Mouse (Mus musculus) C2C12 (cell line): ENCODE measurements around the gene Hsp90ab1. TPM values are rescaled to one million over a fixed set of nuclear protein-coding genes. Genes with fewer than 3 reads are reported as not detected.

Experiments
- H3K27me3 ChIP-seq: one replicate; pipeline ENCODE4 v1.6.1; 2011; ENCODE audit not compliant: control insufficient read depth, insufficient read depth, insufficient read length
- H3K36me3 ChIP-seq: one replicate; pipeline ENCODE4 v1.6.1; 2011; ENCODE audit not compliant: control insufficient read depth, insufficient read depth
- H3K4me3 ChIP-seq: one replicate; pipeline ENCODE4 v1.5.1; 2011; ENCODE audit warnings: mild to moderate bottlenecking, control low read depth; ENCODE audit not compliant: poor library complexity, insufficient read depth, severe bottlenecking
- H3K79me2 ChIP-seq: one replicate; pipeline ENCODE4 v1.6.1; 2011; ENCODE audit not compliant: control insufficient read depth, insufficient read depth
- H3K79me3 ChIP-seq: one replicate; pipeline ENCODE4 v1.6.1; 2011; ENCODE audit warnings: low read depth, control low read depth
- H3ac ChIP-seq: one replicate; pipeline ENCODE3; 2011; ENCODE audit warnings: low read depth; ENCODE audit not compliant: control insufficient read depth, insufficient read length
- CEBPB ChIP-seq: IDR thresholded peaks from one replicate; pipeline ENCODE4 v1.6.1; 2011; ENCODE audit warnings: low read depth, mild to moderate bottlenecking, control low read depth, moderate library complexity
- CTCF ChIP-seq: IDR thresholded peaks from one replicate; pipeline ENCODE4 v1.5.1; 2011; ENCODE audit not compliant: control insufficient read depth, insufficient read depth, insufficient read length
- FOSL1 ChIP-seq: IDR thresholded peaks from one replicate; pipeline ENCODE4 v1.8.0; 2011; ENCODE audit warnings: mild to moderate bottlenecking, low read length; ENCODE audit not compliant: poor library complexity, insufficient read depth, severe bottlenecking
- MAX ChIP-seq: IDR thresholded peaks from one replicate; pipeline ENCODE4 v1.6.1; 2011; ENCODE audit warnings: mild to moderate bottlenecking, control low read depth
- MYOD1 ChIP-seq: IDR thresholded peaks from one replicate; pipeline ENCODE4 v1.6.1; 2011; ENCODE audit warnings: low read depth; ENCODE audit not compliant: control insufficient read depth, insufficient read length
- MYOG ChIP-seq: IDR thresholded peaks from one replicate; pipeline ENCODE4 v1.6.1; 2011; ENCODE audit not compliant: control insufficient read depth, insufficient read length; ENCODE audit errors: extremely low read depth
- USF1 ChIP-seq: IDR thresholded peaks from one replicate; pipeline ENCODE4 v1.6.1; 2011; ENCODE audit warnings: low read depth, mild to moderate bottlenecking, control low read depth, moderate library complexity
- polyA plus RNA-seq: library from polyadenylated mRNA; unstranded; fragments of >200 nt; fragmentation: generic; extraction: Trizol; gene quantifications from one replicate; pipeline ENCODE4 v1.2.1, GENCODE M21; 2012; ENCODE audit warnings: missing spikeins

Hsp90ab1 gene
- polyA plus RNA-seq, 1 experiment, result 2,021 TPM

- H3K27me3 ChIP-seq, result no peaks in the 10 kb centered on the region
- H3K79me3 ChIP-seq, result no peaks in the 10 kb centered on the region
- TF ChIP-seq MAX, result no peak
- TF ChIP-seq CEBPB, result no peak
- H3K79me2 ChIP-seq, result no peaks in the 10 kb centered on the region
- H3ac ChIP-seq, result no peak overlapping the region
- no peak overlapping the region for H3K4me3 ChIP-seq
- no peaks in the 10 kb centered on the region for H3K36me3 ChIP-seq
Measured at GRCm38 (mm10) chr17:45606992-45607879, 34.2 kb upstream of the Hsp90ab1 start.

- H3K79me2 ChIP-seq, result no peaks in the 10 kb centered on the region
- no peaks in the 10 kb centered on the region for H3K79me3 ChIP-seq
- H3K27me3 ChIP-seq, result no peaks in the 10 kb centered on the region
- no peaks in the 10 kb centered on the region for H3K36me3 ChIP-seq
- H3K4me3 ChIP-seq, result no peak overlapping the region
- TF ChIP-seq CEBPB (no peak), FOSL1 (no peak), CTCF (no peak), MAX (no peak), MYOG (no peak), USF1 (no peak), MYOD1 (no peak)
- no peak overlapping the region for H3ac ChIP-seq
Measured at GRCm38 (mm10) chr17:45602984-45603383, 29.9 kb upstream of the Hsp90ab1 start.

GRCm38 (mm10) chr17:45601877-45602304 lies 28.8 kb upstream of the Hsp90ab1 start, which contains the start of gene Mymx:
Gene Mymx (minus strand): TSS chr17:45602102.
- no peaks in the 10 kb centered on the region for H3K27me3 ChIP-seq
- no peak for TF ChIP-seq MYOG
- TF ChIP-seq FOSL1, result no peak
- TF ChIP-seq CTCF, result no peak
- no peak for TF ChIP-seq USF1
- H3K79me3 ChIP-seq, result no peaks in the 10 kb centered on the region
- H3K79me2 ChIP-seq, result no peaks in the 10 kb centered on the region
- H3ac ChIP-seq, result no peak within 1 kb of the TSS
- no peak within 1 kb of the TSS for H3K4me3 ChIP-seq
- no peaks in the 10 kb centered on the region for H3K36me3 ChIP-seq

- Histone ChIP-seq H3K27me3 (no peaks in the 10 kb centered on the region), H3K79me3 (no peaks in the 10 kb centered on the region), H3ac (no peak overlapping the region), H3K79me2 (no peaks in the 10 kb centered on the region), H3K36me3 (no peaks in the 10 kb centered on the region), H3K4me3 (no peak overlapping the region)
- TF ChIP-seq CTCF, result no peak
- TF ChIP-seq MYOG, result no peak
- TF ChIP-seq CEBPB, result no peak
Measured at GRCm38 (mm10) chr17:45601325-45601724, 28.3 kb upstream of the Hsp90ab1 start.

GRCm38 (mm10) chr17:45600267-45600666 lies 27.2 kb upstream of the Hsp90ab1 start:
- TF ChIP-seq FOSL1 (no peak), CTCF (no peak), MYOG (no peak), MAX (no peak), MYOD1 (no peak), USF1 (no peak), CEBPB (no peak)
- Histone ChIP-seq H3K79me2 (peaks cover 1% of the 10 kb centered on the region), H3ac (no peak overlapping the region), H3K36me3 (no peaks in the 10 kb centered on the region), H3K4me3 (no peak overlapping the region), H3K27me3 (no peaks in the 10 kb centered on the region), H3K79me3 (no peaks in the 10 kb centered on the region)
